Mouse (Mus musculus): ENCODE results near the gene Ero1l.

Ero1l gene

GRCm38 (mm10) chr14:45318426-45319236, at the start of gene Ero1l:
Ero1l (minus strand) TSS chr14:45318771.
- in situ Hi-C loops (cut with MboI, MseI): no loop called here

GRCm38 (mm10) chr14:45365196-45365587, 46.6 kb upstream of the Ero1l start:
- in situ Hi-C loops (cut with MboI, MseI): no loop called here

DNA sequence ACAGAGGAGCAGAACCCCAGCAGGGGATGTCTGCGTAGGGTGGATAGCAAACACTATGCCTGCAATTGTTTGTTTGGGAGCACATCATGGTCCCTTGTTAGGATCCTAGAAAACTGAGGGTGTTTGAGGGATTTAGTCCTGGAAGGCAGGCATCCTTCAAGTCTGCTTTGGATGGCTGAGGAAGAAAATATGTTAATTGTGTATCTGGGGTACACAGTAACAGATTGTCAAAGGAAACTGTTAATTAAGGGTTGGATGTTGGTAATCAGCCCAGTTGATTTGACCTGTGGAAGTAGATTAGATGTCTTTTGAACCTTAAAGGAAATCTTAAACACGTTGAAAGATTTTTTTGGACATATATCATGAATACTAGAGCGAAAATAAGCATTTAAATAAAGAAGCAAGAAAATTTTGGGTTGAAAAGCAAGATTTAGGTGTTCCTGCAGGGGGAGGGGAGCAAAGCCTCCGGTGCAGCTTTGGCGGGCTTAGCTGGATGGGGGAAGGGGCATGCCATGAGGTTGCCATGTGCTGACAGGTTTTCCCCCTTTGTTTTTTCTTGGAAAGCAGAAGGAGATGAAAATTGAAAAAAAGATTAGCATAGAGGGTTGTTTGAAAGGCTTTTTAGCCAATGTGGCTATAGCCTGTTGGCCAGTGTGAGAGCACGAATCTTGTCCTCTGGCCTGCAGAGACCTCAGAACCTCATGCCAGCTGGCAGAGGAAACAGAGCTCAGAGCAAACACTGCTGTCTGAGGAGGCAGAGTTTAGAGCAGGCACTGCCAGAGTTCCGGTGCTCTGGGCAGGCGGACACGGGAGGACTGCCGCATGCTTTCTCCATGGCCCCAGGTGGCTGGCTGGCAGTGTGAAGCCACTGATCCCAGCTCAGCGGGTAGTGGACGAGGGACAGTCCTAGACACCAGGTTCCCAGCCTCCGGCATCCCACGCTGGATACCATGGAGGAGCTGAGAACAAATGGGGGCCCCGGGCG, 45.9 kb upstream of the Ero1l start:
- in situ Hi-C loops (cut with MboI, MseI): no loop called here

GRCm38 (mm10) chr14:45350931-45351859, 32.6 kb upstream of the Ero1l start, which contains the start of gene Styx:
Styx (plus strand) TSS chr14:45351093.
- in situ Hi-C loops (cut with MboI, MseI): loop anchor here (5.0 kb wide), 1 partner anchor 36 kb away; no protein-coding TSS in a partner anchor

DNA sequence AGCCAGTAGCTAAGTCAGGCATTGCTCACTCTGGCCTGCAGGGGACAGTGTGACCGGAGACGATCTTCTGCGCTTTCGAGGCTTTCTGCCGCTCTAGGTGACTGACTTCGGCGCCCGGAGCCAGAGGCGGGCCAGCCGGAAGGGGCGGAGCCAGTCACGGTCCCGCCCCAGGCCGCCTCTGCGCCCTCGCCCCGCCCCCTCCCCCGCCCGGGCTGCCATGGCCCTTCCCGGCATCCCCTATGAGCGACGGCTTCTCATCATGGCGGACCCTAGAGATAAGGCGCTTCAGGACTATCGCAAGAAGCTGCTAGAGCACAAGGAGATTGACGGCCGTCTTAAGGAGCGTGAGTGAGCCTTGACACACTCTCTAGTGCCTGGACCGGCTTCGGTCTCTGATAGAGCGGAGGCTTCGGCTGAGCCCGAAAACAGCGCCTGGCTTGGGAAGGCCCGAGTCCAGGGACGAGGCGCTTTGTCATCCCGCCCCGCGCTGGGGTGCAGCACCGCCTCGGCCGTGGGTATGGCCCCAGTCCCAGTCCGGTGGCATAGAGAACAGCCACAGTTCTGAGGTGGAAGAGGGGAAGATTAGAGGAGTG, 11.1 kb upstream of the Ero1l start, which contains the start of gene Psmc6:
TSS of gene Psmc6 (plus strand) at position 200 of the 593 bp plus-strand sequence.
- in situ Hi-C loops (cut with MboI, MseI): no loop called here

DNA sequence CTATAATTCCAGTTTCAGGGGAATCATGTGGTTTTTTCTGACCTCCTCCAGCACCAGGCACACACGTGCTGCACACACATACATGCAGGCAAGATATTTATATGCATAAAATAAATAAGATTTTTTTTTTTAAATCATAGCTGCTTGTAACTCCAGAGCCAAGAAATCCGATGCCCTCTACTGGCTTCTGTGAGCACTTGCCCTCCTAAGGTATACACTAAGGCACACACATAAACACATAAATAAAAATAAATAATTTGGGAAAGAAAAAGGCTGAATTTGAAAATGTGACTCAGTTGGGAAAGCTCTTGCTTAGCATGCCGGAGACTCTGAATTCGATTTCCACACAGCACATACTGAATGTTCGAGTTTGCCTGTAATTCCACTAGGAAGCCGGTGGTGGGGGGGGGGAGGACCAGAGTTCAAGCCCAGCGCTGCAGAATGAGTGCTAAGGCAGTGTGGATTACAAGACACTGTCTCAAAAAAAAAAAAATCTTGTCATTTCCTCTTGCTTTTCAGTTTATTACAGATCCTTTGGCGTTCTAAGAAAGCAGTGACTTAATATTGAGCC, 10.5 kb upstream of the Ero1l start:
- in situ Hi-C loops (cut with MboI, MseI): no loop called here

DNA sequence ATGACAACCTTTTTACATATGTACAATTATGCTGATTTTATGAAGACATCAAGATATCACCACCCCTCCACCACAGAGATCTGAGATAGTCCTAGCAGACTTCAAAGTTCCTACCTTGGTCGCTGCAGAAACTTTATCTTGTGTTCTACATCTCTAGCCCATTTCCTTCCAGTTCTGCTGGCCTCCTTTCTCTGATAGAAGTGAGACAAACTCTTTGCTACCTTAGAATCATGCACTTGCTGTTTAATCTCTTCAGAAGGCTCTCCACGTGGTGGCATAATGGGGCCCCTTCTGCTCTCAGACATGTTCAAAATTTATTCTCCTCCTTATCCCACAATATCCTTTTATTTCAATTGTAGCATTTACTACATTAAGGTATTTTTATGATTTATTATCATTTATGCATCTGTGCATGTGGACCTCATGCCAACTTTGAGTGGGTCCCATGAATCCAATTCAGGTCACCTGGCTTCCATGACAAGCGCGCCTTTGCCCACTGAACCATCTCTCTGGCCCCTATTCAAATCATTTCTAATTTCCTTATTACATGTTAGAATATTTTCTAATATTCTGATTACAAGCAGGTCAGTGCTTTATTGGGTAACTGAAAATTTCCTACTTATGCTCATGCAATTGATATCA, 9.6 kb upstream of the Ero1l start:
- in situ Hi-C loops (cut with MboI, MseI): no loop called here

GRCm38 (mm10) chr14:45325471-45325870, 6.9 kb upstream of the Ero1l start:
- in situ Hi-C loops (cut with MboI, MseI): no loop called here

- in situ Hi-C loops (cut with MboI, MseI): no loop called here
Observed at GRCm38 (mm10) chr14:45323320-45323719, 4.7 kb upstream of the Ero1l start.

GRCm38 (mm10) chr14:45322450-45322849, 3.9 kb upstream of the Ero1l start:
- in situ Hi-C loops (cut with MboI, MseI): no loop called here

- in situ Hi-C loops (cut with MboI, MseI): no loop called here
Observed at GRCm38 (mm10) chr14:45321622-45322021, 3.1 kb upstream of the Ero1l start.

DNA sequence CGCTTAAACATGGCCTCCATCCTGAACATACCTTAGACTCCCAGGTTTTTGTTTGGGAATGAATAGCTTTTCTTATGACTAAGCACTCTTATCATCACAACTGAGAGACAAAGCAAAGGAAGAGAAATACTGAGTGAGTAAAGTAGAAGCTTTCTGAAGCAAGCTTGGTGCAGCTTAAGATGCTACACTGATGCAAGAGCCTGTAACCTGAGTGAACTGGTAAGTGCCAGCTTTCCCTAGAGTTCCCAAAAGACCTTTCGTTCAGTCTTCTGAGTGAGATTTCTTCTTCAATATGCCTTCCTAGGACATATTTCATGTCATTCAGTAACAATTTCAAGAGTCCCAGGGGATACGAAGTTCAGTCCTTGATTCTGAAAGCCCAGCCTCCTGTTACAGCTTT, 2.5 kb upstream of the Ero1l start:
- in situ Hi-C loops (cut with MboI, MseI): no loop called here

DNA sequence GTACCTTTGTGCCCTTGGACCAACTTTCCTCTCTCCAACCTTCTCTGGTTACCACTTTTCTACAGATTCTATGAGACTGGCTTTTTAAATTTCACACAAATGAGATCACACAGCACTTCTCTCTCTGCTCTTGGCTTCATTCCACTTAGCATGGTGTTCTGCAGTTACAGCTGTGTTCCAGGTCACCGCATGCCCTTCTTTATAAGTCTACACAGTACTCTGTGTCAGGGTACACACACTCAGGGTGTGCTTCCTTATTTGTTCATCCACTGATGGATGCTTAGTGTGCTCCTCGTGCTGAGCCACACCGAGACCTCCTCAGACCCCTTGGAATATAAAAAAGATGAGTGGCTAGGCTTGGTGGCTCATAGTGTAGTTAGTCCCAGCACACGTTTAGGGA, 1.5 kb upstream of the Ero1l start:
- in situ Hi-C loops (cut with MboI, MseI): no loop called here

DNA sequence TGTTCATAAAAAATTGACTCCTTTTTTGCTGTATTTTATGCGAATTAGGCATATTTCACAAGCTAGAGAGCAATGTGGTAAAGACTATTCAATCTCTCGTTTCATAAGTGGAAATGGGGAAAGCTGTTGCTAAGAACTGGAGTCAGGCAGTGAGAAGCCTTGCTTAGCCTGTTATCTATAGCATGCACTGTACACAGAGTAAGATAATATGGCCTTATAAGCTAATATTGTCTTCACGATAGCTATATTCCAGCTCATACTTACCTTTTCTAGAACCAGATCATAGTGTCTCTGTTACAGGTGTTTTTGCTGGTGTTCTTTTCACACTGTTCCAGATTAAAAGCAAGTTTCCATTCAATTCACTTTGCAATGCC, 653 bp upstream of the Ero1l start:
- in situ Hi-C loops (cut with MboI, MseI): no loop called here

DNA sequence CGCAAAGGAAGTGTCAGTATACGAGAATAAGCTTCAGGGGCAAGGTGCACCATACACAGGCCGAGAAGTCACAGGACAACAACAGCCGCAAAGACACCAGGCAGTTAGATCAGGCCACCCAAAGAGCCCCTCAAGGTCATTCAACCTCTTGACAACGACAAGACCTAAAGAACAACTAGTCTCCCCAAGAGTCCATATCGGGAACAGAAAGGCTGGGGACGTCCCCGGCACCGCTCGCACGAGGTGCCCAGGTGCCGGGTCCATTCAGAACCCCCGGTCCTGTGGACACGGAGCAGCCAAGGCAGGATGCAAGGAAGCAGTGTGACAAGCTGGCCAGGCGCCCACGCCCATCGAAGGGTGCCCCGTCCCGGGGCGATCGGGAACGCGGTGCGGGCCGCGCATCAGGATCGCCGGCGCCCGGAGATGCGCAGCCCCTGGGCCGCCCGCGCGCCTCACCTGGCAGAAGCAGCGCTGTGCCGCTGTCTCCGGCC, 605 bp downstream of the Ero1l start:
- in situ Hi-C loops (cut with MboI, MseI): no loop called here

DNA sequence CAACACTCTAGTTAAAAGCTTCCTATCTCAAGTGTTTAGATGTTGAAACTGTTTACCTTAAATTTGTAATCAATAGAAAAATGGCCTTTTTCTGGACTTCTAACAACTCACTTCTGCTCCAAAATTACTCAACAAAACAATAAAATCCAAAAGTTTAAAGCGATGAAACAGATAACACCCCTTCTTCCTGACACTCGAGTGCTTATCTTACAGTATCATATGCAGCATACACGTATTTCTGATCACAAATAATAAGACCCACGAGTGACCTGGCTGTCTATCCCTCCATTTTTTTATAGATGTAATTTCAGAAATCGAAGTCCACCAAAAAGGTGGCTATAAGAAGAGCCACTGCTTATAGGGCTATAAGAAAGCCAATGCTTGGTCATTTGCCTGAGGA, 1.6 kb downstream of the Ero1l start:
- in situ Hi-C loops (cut with MboI, MseI): no loop called here

DNA sequence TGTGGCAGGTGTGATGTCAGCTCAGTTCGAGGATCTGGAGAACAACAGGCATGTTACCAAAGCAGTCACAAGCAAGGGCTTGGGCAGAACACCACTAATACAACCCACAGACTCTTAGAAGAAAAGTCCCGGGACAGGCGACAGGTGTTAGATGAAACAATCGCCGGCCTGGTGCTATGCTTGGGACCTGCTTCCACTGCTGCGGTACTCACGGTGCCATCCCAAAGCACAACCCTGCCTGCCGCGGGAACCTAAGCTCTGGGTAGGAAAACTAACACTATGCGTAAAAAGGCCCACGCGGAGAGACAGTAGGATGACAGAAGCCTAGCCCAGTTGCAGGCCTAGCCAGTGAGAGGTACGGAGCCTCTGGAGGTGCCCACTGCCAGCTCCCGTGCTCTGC, 8.5 kb downstream of the Ero1l start:
- in situ Hi-C loops (cut with MboI, MseI): no loop called here

- in situ Hi-C loops (cut with MboI, MseI): no loop called here
Observed at GRCm38 (mm10) chr14:45309646-45310045, 8.9 kb downstream of the Ero1l start.

- in situ Hi-C loops (cut with MboI, MseI): no loop called here
Observed at GRCm38 (mm10) chr14:45307630-45308328, 10.8 kb downstream of the Ero1l start.

All from T-helper 1 cell (primary cell).